Mouse (Mus musculus) liver, postnatal 0 days (tissue): ENCODE measurements around the gene Plxna2. TPM values are rescaled to one million over a fixed set of nuclear protein-coding genes. Genes with fewer than 3 reads are reported as not detected.

Experiments used
- ATAC-seq: fragments of 200-750 bp; cut with Nextera tagmentation; 2 replicates; pipeline ENCODE4 v1.8.0; 2017; ENCODE audit warnings: mild to moderate bottlenecking, moderate library complexity
- DNase-seq: peaks from one replicate; pipeline ENCODE4 v3.0.0-alpha.2; 2016
- H3K27ac ChIP-seq: fragments of 300-500 bp; sonication (generic); 2 replicates; pipeline ENCODE4 v1.5.1; 2014; ENCODE audit warnings: antibody characterized with exemption, moderate library complexity, mild to moderate bottlenecking, low read depth
- H3K27me3 ChIP-seq: fragments of 300-500 bp; sonication (generic); 2 replicates; pipeline ENCODE4 v1.6.1; 2014; ENCODE audit warnings: low read length, control low read depth, mixed read lengths; ENCODE audit not compliant: insufficient read depth
- H3K36me3 ChIP-seq: fragments of 300-500 bp; sonication (generic); replicated peaks from 2 replicates; pipeline ENCODE4 v1.6.1; 2014; ENCODE audit warnings: mild to moderate bottlenecking, control low read depth, low read length, moderate library complexity, mixed read lengths; ENCODE audit not compliant: insufficient read depth
- H3K4me1 ChIP-seq: fragments of 300-500 bp; sonication (generic); 2 replicates; pipeline ENCODE4 v1.6.1; 2014; ENCODE audit warnings: antibody characterized with exemption, mild to moderate bottlenecking, control low read depth; ENCODE audit not compliant: insufficient read depth
- H3K4me2 ChIP-seq: fragments of 300-500 bp; sonication (generic); 2 replicates; pipeline ENCODE4 v1.6.1; 2014; ENCODE audit warnings: low read depth, mild to moderate bottlenecking, low read length, moderate library complexity, mixed read lengths
- H3K4me3 ChIP-seq: fragments of 300-500 bp; sonication (generic); 2 replicates; pipeline ENCODE4 v1.5.1; 2014; ENCODE audit warnings: low read depth, low read length
- H3K9ac ChIP-seq: fragments of 300-500 bp; sonication (generic); replicated peaks from 2 replicates; pipeline ENCODE4 v1.6.1; 2014; ENCODE audit warnings: mild to moderate bottlenecking, moderate library complexity
- H3K9me3 ChIP-seq: fragments of 300-500 bp; sonication (generic); 2 replicates; pipeline ENCODE4 v1.6.1; 2016; ENCODE audit warnings: mild to moderate bottlenecking, control low read depth, low read length, mixed read lengths
- CTCF ChIP-seq: sonication (generic); IDR thresholded peaks from 2 replicates; pipeline ENCODE4 v1.5.1; 2016; ENCODE audit warnings: antibody characterized with exemption, low read depth
- EP300 ChIP-seq: IDR thresholded peaks from 2 replicates; pipeline ENCODE4 v1.6.1; 2016; ENCODE audit warnings: antibody characterized with exemption, low read depth, mild to moderate bottlenecking
- WGBS: fragments of 180-500 bp; shearing (Covaris S2); extraction: QIAGEN DNeasy Blood & Tissue Kit; methylation state at CpG from one replicate; pipeline ENCODE4 v1.1.7; 2014; ENCODE audit not compliant: insufficient replicate concordance; 5-methylcytosine and 5-hydroxymethylcytosine counted together
- polyA plus RNA-seq: library from polyadenylated mRNA; unstranded; fragments of >200 nt; fragmentation: Nextera tagmentation; extraction: Ambion mirVana; gene quantifications from 2 replicates; pipeline ENCODE4 v1.2.1, GENCODE M21; 2015

Gene Plxna2
- polyA plus RNA-seq, 1 experiment from 2014 or later = 2.3 TPM

DNA sequence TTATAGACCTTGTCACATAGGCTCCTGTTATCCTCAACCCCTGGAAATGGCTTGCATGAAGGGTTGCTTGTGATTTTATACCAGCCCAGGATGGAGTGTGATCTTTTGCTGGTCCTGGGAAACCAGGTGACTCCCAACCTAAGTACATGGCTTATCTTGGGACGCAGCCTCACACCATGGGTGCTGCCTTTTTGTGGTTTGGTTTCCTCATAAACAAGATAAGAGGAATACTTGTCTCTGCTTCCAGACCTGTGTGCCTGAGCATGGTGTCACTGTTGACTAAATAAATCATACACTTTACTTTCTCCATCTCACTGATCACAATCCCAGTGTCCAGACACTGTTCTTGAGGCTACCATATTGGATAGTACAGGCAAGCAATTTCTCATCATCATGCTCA is 179.8 kb downstream of the Plxna2 start:
- Histone ChIP-seq H3K9ac (no peak overlapping the region), H3K4me2 (no peak overlapping the region), H3K4me1 (no peaks in the 10 kb centered on the region; the same call in 1 of the 2 replicates), H3K9me3 (no peaks in the 10 kb centered on the region), H3K27ac (no peak overlapping the region), H3K4me3 (no peak overlapping the region), H3K36me3 (peaks cover 26% of the 10 kb centered on the region), H3K27me3 (no peaks in the 10 kb centered on the region)
- 50% methylated on average over 1 of the region's 1 CpGs for WGBS
- DNase-seq = no peak
- TF ChIP-seq EP300 = peak; percentile 85
- no peak for TF ChIP-seq CTCF
- peak; percentile 72 for ATAC-seq

DNA sequence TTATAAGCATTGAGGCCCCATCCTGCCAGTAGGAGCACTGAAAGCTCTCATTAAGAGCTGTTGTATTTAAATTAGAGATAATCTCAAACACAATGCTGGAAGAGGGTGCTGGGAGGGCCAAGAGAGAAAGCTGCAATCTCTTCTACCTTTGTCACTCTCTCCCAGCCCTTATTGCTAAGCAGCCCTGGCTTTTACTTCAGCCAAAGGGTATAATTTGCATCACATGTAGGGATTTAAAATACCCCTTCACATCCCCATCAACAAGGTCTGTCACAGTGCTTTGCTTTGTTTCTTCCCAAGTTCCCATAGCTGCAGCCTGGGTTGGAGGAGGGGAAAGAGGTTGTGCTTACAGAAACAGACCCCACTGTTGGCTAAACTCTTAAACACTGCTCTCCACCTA is 180.5 kb downstream of the Plxna2 start:
- no peak overlapping the region for H3K4me3 ChIP-seq
- H3K36me3 ChIP-seq = peaks cover 26% of the 10 kb centered on the region
- no peak for DNase-seq
- no peaks in the 10 kb centered on the region for H3K27me3 ChIP-seq
- no peaks in the 10 kb centered on the region; the same call in 1 of the 2 replicates for H3K4me1 ChIP-seq
- no peak overlapping the region for H3K9ac ChIP-seq
- ATAC-seq = no peak
- no peaks in the 10 kb centered on the region for H3K9me3 ChIP-seq
- TF ChIP-seq CTCF (no peak), EP300 (no peak)
- H3K27ac ChIP-seq = no peak overlapping the region
- no peak overlapping the region for H3K4me2 ChIP-seq

- no peak overlapping the region for H3K9ac ChIP-seq
- H3K27me3 ChIP-seq = no peaks in the 10 kb centered on the region
- TF ChIP-seq CTCF (no peak), EP300 (no peak)
- ATAC-seq (no peak), DNase-seq (no peak)
- peaks cover 17% of the 10 kb centered on the region; the same call in 1 of the 2 replicates for H3K36me3 ChIP-seq
- no peak overlapping the region for H3K4me2 ChIP-seq
- H3K27ac ChIP-seq = no peak overlapping the region
- no peaks in the 10 kb centered on the region for H3K4me1 ChIP-seq
- H3K9me3 ChIP-seq = no peaks in the 10 kb centered on the region
- no peak overlapping the region for H3K4me3 ChIP-seq
These were observed 190.2 kb downstream of the Plxna2 start for GRCm38 (mm10) chr1:194808261-194808660.

DNA sequence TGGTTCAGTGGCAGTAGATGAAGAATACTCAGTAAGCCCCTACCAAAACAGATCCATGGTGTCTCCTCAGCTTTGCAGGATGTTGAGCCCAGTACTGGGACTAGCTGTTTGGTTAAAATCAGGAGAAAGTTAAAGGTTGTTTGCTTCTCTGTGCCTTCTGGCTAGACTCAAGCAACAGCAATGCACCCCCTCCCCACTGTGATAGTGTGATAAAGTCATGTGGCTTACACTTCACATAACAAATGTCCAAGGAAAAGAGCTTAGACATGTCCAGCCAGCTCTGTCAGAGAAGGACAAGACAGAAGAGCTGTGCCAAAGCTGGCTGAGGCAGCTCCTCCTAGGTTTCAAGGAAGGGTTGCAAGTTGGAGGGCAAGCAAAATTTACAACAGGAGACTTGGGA is 190.7 kb downstream of the Plxna2 start:
- no peak overlapping the region for H3K4me2 ChIP-seq
- no peak for ATAC-seq
- H3K9ac ChIP-seq = no peak overlapping the region
- H3K9me3 ChIP-seq = no peaks in the 10 kb centered on the region
- no peak overlapping the region for H3K4me3 ChIP-seq
- H3K4me1 ChIP-seq = no peaks in the 10 kb centered on the region
- no peak for TF ChIP-seq EP300
- no peak for TF ChIP-seq CTCF
- peaks cover 17% of the 10 kb centered on the region; the same call in 1 of the 2 replicates for H3K36me3 ChIP-seq
- no peak overlapping the region for H3K27ac ChIP-seq
- DNase-seq = no peak
- H3K27me3 ChIP-seq = no peaks in the 10 kb centered on the region

GRCm38 (mm10) chr1:194809600-194809999 is 191.6 kb downstream of the Plxna2 start:
- no peak overlapping the region for H3K4me2 ChIP-seq
- no peak for DNase-seq
- H3K9ac ChIP-seq = no peak overlapping the region

DNA sequence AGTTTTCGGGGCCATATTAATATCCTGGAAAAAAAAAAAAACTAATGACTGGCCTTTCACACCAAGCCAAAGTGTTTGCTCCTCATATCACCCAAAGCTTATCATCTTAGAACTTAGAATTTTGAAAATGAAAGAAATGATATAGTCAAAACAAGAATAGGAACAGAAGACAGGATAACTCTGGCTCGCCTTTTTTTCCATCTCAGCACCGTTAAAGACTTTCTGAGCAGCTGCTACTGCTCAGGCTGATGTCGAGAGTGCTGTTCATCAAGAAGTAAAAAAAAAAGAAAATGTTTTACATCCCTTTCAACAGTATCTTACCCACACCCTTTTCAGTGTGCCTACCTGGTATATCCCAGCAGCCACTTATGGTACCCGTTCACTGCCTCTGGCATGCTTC is 196.2 kb downstream of the Plxna2 start:
- H3K36me3 ChIP-seq = peaks cover 7% of the 10 kb centered on the region; the same call in 1 of the 2 replicates
- H3K9me3 ChIP-seq = no peaks in the 10 kb centered on the region
- no peaks in the 10 kb centered on the region for H3K4me1 ChIP-seq
- 68% methylated on average over 5 of the region's 5 CpGs for WGBS
- H3K27ac ChIP-seq = no peak overlapping the region
- no peak for DNase-seq
- H3K9ac ChIP-seq = no peak overlapping the region
- ATAC-seq = no peak
- no peaks in the 10 kb centered on the region for H3K27me3 ChIP-seq
- no peak for TF ChIP-seq CTCF
- no peak for TF ChIP-seq EP300
- no peak overlapping the region for H3K4me2 ChIP-seq
- no peak overlapping the region for H3K4me3 ChIP-seq

More at GRCm38 (mm10) chr1:194809600-194809999, 191.6 kb downstream of the Plxna2 start:
- ATAC-seq = no peak
- no peaks in the 10 kb centered on the region for H3K27me3 ChIP-seq
- no peak overlapping the region for H3K27ac ChIP-seq
- H3K9me3 ChIP-seq = no peaks in the 10 kb centered on the region
- no peaks in the 10 kb centered on the region for H3K4me1 ChIP-seq
- H3K36me3 ChIP-seq = peaks cover 17% of the 10 kb centered on the region; the same call in 1 of the 2 replicates
- no peak overlapping the region for H3K4me3 ChIP-seq
- TF ChIP-seq EP300 (no peak), CTCF (no peak)

DNA sequence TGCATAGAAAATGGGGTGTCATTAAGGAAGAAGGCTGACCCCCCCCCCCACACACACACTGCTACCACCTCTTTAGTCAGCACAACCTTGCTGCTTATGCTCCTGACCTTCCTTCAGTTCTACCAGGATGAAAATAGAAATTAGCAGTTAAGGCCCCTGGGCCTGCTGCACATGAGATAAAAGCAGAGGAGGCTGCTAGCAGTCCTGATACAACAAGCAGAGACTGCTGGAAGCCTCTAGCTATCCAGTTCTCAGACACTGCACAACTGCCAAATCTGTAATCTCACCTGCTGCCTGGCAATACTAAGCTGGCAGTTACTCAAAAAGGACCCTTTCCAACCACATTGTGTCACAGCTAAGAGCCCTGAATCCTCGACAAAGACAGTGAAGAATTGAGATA is 197.5 kb downstream of the Plxna2 start:
- no peaks in the 10 kb centered on the region for H3K9me3 ChIP-seq
- H3K4me3 ChIP-seq = no peak overlapping the region
- TF ChIP-seq EP300 (peak; percentile 99), CTCF (no peak)
- no peaks in the 10 kb centered on the region for H3K4me1 ChIP-seq
- peaks cover 5% of the 10 kb centered on the region; the same call in 1 of the 2 replicates for H3K36me3 ChIP-seq
- H3K27me3 ChIP-seq = no peaks in the 10 kb centered on the region
- ATAC-seq (peak; percentile 88), DNase-seq (no peak)
- no peak overlapping the region for H3K9ac ChIP-seq
- no peak overlapping the region for H3K4me2 ChIP-seq
- 42% methylated on average over 1 of the region's 1 CpGs for WGBS
- no peak overlapping the region for H3K27ac ChIP-seq
